Mouse (Mus musculus) layer of hippocampus, postnatal 25 days (tissue): ENCODE results near the gene Tnrc6a. TPM values are rescaled to one million over a fixed set of nuclear protein-coding genes. Genes with fewer than 3 reads are reported as not detected.

Experiments used
- DNase-seq, 2 experiments: peaks; one replicate each; pipeline ENCODE4 v3.0.0; 2022; ENCODE audit warnings: mixed read lengths in 2 of 2, low spot score in 1 of 2; ENCODE audit errors: extremely low spot score in 1 of 2
- total RNA-seq, 2 experiments: library from RNA; stranded (reverse); gene quantifications; 2 replicates each; pipeline ENCODE4 v1.2.3; 2021

The Tnrc6a gene
- total RNA-seq, 2 experiments from 2014 or later: 37.6 to 48.7 TPM

DNA sequence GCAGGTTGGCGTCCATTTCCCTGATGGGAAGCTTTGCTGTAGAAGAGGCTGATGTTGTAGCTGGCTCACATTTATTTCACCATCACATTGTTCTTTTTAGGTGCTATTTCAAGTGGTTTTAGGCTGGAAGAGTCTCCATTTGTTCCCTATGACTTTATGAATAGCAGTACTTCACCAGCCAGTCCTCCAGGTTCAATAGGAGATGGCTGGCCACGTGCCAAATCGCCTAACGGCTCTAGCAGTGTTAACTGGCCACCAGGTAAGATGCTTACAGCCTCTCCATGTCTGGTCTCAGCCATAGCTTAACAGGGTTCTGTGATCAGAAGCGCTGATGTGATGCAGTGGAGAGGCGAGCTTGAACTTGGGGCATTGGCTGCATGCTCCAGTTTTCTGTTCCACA, 62.8 kb downstream of the Tnrc6a start:
- DNase-seq: no peak

DNA sequence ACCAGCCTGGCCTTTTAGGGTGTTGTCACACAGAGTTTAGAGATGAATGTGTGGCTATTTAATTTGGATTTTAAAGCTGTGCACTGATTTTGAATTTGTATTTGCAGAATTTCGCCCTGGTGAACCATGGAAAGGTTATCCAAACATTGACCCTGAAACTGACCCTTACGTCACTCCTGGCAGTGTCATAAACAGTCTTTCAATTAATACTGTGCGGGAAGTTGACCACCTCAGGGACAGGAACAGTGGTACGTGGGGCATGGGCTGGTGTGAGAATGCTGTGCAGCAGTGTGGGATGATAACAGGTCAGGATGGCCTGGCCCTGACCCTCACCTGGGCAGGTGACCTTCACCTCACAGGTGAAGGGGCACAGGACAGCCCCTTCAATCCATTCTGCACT, 63.6 kb downstream of the Tnrc6a start:
- DNase-seq: no peak

DNA sequence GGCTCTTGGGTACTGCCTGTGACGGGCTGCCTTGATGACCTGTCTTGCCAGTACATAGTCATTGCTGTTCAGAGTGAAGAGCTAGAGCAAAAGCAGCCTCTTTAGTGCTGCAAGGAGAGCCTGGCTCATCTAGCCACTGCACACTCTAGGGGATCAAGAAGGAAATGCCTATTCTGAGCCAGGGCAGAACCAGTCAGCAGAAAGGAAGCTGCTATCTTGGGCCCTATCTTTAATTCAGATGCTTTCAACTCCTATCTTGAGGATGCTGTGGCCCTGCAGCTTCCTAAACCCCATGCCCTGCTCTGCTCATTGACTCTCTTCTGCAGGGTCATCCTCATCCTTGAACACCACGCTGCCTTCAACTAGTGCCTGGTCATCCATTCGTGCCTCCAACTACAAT, 64.8 kb downstream of the Tnrc6a start:
- no peak for DNase-seq

DNA sequence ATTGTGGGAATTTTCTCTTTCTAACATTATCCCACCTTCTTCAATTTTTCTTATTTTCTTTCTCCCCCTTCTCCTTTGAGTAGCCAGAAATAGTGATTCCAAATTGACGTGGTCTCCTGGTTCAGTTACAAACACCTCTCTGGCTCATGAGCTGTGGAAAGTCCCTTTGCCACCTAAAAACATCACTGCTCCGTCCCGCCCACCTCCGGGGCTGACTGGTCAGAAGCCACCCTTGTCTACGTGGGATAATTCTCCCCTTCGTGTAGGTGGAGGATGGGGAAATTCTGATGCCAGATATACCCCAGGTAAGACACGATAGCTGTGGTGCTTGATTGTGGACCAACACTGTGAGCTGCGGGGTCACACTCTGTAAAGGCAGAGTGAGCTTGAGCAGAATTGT, 66.1 kb downstream of the Tnrc6a start:
- no peak for DNase-seq

DNA sequence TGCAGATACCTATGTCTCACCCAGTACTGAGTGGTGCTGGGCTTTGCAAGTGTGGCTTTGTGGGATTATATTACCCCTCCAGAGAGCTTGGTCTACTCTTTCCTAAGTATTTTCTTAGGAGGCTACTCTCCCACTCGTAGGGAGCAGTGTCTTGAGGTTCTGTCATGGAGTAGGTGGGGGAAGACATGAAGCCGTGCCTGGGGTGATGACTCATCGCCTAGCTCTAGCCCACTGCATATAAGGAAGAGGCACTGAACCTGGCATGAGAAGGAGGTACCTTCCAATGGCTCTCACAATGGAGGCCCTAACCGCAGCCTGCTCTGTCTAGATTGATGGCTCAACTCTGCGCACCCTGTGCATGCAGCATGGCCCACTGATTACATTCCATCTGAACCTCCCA, 68.0 kb downstream of the Tnrc6a start:
- DNase-seq: no peak

DNA sequence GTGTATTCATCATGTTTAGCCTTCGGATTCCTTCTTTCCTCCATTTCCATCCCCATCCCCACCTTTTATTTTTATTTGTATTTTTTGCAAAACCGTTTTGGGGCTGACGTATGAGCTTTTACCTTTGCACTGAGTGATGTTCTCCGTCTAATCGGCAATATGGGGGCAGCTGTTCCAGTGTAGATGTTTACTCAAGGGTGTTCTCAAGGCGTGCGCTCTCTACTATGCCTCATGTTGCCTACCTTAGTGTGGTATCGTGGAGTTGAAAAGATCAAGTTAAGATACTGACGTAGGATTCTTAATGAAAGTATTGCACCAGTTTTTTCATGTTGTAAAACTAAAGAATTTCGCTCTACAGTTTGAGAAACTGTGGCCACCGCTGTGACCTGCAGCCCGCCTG, 69.5 kb downstream of the Tnrc6a start:
- DNase-seq: no peak

DNA sequence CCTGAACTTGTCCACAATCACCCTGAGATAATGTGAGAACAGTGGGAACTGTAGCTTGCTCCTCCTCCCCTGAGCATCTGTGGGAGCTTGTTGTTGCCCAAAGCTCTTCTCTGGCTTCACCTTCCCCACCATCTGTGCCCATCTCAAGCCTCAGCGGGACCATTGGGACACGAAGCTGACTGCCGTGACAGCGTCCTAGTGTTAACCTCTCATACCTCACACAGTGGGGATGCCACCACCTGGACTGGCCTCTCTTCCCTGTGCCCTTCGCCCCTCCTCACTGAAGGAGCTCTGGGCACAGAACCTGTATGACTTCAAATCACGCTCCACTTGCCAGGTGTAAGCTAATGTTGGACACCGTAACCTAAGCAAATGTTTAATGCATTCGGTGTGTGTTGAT, 71.0 kb downstream of the Tnrc6a start:
- DNase-seq: no peak

DNA sequence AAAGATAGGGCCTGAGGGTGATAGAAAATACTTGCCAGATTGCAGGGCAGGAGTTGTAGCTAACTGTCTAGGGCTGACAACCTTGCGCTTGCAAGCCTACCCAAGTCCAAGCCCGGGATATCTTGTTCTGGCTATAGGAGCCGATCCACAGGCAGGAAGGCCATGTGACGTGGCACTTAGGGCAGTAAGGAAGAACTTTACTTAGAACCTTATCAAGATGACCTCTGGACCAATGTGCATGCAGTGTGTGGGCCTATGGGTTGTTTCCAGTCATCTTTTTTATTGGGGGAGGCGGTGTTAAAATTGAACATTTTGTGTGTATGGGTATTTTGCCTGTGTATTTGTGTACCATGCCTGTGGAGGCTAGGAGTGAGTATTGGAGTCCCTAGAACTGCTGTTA, 72.7 kb downstream of the Tnrc6a start:
- no peak for DNase-seq

DNA sequence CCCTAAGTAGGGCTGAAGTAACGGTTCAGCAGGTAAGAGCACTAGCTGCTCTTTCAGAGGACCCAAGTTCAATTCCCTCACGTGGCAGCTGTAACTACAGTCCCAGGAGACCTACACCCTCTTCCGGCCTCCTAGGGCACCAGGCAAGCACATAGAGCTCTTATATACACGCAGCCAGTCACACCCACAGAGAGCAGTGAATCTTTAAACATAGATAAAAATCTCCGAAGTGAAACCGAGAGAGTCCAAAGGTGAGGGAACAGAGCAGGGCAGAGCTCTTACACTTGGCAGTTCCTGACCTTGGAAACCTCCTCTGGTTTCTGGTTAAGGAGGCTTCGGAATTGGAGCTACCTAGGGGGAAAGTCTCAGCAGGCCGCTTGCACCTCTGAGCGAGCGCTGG, 75.0 kb downstream of the Tnrc6a start:
- DNase-seq: no peak

DNA sequence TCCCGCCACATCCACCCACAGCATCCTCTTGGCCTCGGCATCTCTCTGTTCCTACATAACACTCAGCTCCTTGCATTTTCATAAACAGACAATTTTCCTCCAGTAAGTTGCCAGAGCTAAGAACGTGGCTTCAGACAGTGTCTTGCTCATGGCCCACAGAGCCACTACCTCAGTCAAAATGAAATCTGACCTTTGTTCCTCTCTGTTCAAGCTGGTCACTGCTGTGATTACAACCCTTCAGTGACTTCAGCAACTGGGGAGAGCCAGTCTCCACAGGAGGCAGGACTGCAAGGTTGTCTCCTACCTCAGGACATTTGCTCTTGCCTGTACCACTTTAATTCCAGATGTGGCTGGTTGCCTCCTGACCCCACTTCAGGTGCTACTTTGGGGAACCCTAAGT, 75.5 kb downstream of the Tnrc6a start:
- no peak for DNase-seq

DNA sequence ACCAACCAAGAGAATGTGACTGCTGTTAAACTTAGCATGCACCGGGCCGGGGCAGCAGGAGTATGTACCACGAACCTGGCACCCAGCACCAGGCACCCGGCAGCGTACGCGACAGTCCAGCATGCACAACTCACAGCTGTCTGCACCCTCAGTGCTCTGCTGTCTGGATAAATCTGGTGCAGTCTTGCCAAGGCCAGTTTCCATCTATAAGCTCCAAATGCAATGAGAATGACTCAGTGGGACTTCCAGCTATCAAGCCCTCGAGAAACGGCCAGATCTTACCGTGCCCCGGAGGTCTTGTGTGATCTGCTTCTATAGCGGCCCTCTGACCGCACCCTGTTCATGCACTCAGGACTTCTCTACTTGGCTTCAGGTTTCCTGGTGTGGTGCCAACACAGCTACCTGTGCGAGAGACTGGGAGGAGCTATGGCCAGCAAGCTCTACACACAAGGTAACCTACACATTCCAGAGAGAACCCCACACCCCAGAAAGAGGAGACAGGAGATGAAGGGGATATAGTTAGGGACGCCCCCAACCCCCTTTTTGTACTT, 76.0 kb downstream of the Tnrc6a start:
- DNase-seq: no peak

DNA sequence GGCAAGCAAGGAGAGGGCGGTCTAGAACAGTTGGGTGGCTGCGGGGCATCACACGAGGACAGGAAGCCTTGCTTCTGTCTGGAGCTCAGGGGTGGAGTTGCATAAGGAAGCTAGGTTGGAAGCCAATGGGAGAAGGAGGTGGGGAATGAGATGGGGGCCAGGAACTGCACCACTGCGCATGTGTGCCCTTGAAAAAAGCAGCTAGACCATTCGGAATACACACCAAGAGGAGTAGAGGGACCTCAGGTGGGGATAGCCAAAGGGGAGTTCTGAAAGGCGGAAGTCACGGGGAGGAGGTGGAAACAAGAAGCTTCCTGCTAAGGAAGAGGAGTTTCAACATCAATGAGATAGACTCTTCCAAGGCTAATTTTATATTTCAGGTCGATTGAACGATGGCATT, 77.0 kb downstream of the Tnrc6a start:
- DNase-seq: no peak

DNA sequence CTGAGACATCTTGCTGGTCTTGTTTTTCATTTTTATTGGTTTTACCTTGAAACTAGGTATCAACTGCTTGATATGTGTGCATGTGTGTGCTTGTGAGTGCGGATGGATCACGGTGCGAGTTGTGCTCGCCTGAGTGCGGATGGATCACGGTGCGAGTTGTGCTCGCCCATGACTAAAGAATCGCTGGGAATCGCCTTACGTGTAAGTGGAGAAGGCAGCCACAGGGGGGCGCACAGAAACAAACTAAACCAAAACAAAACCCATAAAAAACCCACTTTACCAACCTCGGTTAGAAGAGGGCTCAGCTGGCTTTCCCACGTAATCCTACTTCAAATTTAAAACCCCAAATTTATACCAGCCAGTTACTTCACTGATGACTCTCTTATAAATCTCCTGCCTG, 81.6 kb downstream of the Tnrc6a start:
- peak; percentile 56 to 85 for DNase-seq

DNA sequence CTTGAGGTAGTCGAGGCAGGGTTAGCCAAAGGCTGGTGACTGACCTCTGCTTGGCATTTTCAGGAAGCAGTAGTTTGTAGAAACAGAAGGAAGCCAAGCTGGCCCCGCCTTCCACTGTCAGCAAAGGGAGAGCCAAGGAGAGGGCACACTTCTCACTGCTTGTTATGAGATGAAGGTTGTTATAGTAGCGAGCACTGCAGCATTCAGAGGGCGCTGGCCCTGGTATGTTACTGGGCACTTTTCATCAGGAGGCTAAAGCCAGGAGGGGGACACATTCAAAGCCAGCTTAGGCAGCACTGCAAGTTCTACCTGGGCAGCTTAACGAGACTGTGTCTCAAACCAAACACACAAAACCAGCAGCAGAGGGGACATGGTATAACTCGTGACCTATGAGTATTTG, 83.9 kb downstream of the Tnrc6a start:
- DNase-seq: no peak

DNA sequence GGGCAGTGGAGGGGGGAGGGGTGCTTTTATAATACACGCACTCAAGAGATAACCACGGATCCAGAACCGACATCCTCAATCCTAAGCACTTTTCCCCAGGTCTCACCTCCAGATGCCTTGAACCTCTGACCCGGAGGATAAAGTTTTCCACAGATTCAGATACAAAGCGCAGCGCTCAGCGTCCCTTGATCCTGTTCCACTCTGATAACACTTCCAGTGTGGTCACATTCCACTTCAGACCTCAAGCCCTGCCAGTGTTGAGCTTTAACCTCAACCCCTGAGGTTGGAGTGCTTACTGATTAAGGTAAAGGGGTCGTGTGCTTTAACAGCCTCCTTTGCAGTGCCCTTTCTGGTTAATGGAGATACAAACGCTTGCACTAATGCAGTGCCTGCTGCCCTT, 86.2 kb downstream of the Tnrc6a start:
- no peak for DNase-seq

DNA sequence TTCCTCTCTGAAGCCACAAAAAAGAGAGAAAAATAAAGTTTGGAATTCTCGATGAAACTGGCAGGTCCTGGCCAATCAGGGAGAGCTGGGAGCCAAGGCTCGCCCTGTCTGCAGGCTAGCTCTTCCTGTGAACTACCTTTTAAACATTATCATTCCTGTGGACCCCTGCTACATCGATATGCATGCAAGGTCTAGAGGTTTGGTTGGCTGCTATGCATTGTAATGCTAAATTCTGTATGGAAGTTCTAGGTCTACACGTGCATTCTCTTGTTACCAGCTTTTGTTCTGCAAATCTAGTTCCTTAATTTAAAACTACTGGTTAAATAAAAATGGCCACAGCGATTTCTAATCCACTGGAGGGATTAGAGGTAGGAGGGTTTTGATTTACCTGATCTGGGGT, 87.8 kb downstream of the Tnrc6a start:
- DNase-seq: no peak

DNA sequence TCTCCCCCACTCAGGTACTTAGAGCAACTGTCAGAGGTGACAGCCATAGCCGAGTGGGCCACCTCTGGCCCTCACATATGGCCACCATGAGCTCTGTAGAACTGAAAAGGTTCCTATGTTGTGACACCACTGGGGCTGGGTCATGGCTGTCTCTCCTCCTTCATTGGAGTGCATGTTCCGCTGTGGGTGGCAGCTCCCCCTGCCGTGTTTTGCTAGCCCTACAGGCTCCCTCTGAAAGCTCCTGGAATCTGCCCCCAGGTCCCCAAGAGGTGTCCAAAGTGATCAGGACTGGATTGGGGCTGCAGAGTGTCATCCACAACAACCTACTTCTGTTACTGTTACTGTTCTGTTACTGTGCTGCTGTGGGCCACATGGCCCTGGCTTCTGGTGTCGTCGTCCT, 88.6 kb downstream of the Tnrc6a start:
- DNase-seq: no peak

DNA sequence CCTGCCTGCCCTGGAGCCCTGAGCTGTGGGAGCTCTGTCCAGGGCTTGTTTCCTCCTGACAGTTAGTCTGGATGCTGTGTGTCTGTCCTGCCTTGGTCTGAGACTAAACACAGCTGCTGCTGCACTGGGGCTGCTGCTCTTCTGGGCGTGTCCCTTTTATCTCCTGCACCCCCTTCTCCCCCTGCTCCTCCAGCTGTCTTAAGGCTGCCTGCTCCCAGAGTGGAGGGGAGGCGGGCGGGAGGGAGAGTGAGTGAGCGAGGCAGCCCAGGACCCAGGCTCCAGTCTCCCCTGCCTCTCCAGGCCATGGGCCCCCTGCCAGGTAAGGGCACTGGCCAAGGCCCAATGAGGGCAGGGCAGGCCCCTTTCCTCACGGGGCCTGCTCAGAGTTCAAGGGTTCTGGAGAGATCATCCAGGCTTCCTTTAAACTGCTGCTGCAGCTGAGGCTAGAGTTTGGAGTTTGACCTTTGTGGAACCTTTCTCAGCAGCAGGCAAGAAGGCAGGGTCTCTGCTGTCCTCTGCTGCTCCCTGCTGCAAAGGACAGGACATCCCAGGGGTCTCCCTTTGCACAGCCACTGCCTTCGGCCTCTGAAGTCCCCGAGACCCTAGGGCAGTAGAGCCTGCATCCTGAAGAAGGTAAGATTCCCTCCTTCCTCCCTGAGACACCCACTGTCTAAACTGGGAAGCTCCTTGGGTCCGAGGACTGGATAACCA, 90.8 kb downstream of the Tnrc6a start, which contains the start of gene Slc5a11:
Gene Slc5a11 (plus strand): TSS at position 416 of the 711 bp plus-strand sequence.
- no peak for DNase-seq

DNA sequence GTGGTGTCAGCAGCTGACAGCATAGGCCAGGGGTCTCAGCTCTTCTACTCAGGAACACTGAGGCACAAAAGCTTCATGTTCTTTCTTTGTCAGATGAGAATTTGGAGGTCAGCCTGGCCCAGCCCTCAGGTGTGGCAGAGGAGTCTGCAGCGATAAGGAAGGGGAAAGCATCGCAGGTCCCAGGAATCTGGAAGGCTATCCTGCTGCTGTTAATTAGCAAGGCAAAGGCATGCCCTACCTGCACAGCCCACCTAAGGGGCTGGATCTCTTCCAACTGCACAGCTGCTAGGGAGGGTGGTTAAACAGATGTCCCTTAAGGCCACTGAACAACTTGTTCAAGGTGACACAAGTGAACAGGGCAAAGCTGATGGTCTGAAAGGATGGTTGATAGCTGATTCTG, 91.5 kb downstream of the Tnrc6a start:
- DNase-seq: no peak

DNA sequence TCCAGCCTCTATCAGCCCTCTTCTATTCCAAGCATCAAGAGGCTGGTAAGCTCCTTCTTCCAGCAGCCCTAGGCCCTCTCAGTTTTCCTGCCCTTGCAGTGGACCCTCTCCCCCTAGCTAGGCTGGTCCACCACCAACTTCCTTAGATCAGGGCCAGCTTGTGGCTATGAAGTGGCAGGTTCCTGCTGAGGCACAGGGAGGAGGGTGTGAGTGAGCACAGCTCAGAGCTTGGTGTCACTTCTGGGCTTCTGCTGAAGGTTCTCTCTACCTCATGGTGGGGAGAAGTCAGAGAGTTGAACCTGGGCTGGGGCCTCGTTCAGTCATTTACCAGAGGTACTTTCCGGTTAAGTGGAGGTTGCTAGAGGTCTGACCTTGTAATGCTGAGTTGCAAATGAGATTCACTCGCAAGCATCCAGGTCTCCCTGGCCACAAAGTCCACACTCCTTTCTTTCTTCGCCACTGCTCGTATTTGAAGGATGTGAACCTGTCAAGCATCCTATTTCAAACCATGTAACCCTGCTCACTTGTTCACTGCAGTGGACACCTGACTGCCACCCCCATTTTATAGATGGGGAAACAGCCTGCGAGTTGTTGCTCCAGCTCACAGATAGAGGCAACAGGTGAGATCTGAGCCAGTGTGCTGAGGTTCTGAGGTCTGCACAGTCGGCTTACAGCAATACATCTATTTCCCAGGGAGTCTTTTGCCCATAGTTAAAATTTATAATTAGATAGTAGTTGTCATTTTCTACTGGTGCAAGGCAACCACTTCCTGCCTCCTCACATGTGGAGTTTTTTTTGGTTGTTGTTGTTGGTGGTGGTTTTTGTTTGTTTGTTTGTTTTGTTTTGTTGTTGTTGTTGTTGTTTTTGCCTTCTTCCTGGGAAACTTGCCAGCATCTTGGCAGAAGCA, 94.0 kb downstream of the Tnrc6a start:
- DNase-seq: no peak

DNA sequence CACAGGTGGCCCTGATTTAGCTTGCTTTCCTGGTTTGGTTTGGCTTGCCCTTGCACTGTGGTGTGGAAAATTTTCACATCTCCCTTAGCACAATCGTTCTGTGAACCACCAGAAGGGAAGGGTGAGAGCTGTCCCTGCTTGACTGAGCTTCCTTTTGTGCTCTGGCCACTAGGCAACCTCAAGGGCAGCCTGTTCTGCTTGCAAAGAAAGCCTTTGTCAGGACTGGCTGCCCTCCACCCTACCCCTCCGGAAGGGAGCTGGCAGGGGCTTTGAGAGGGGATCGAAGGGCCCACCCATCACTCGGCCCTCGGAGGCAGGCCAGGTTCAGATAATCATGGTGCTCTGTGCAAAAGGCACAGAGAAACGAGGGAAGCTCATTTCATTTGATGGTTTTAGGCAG, 94.9 kb downstream of the Tnrc6a start:
- DNase-seq: no peak
